Mouse (Mus musculus) forebrain, embryonic 12.5 days (tissue): ENCODE results near the gene Olfr1180. TPM values are rescaled to one million over a fixed set of nuclear protein-coding genes. Genes with fewer than 3 reads are reported as not detected.
"Not testable (repeated sequence)": the region's sequence is repeated elsewhere in the genome, so short reads cannot be mapped to it uniquely, and the experiment has no call there.

Experiments used
- ATAC-seq: fragments of 200-750 bp; cut with Nextera tagmentation; 2 replicates; pipeline ENCODE4 v1.8.0; 2017; ENCODE audit warnings: moderate TSS enrichment; ENCODE audit not compliant: low FRiP score
- H3K27ac ChIP-seq: fragments of 300-500 bp; sonication (generic); 2 replicates; pipeline ENCODE4 v1.5.1; 2016; ENCODE audit warnings: mild to moderate bottlenecking
- H3K27me3 ChIP-seq: fragments of 300-500 bp; sonication (generic); 2 replicates; pipeline ENCODE4 v1.6.1; 2016; ENCODE audit warnings: mild to moderate bottlenecking
- H3K36me3 ChIP-seq: fragments of 300-500 bp; sonication (generic); replicated peaks from 2 replicates; pipeline ENCODE4 v1.6.1; 2016; ENCODE audit warnings: mild to moderate bottlenecking
- H3K4me1 ChIP-seq: fragments of 300-500 bp; sonication (generic); 2 replicates; pipeline ENCODE4 v1.6.1; 2016
- H3K4me2 ChIP-seq: fragments of 300-500 bp; sonication (generic); 2 replicates; pipeline ENCODE4 v1.6.1; 2016; ENCODE audit warnings: mild to moderate bottlenecking, moderate library complexity
- H3K4me3 ChIP-seq: fragments of 300-500 bp; sonication (generic); replicated peaks from 2 replicates; pipeline ENCODE4 v1.5.1; 2016; ENCODE audit warnings: mild to moderate bottlenecking
- H3K9ac ChIP-seq: fragments of 300-500 bp; sonication (generic); 2 replicates; pipeline ENCODE4 v1.6.1; 2016; ENCODE audit warnings: mild to moderate bottlenecking
- H3K9me3 ChIP-seq: fragments of 300-500 bp; sonication (generic); 2 replicates; pipeline ENCODE4 v1.6.1; 2016
- WGBS: fragments of 180-500 bp; shearing (Covaris S2); methylation state at CpG from one replicate; pipeline ENCODE4 v1.1.7; 2016; 5-methylcytosine and 5-hydroxymethylcytosine counted together
- polyA plus RNA-seq: library from polyadenylated mRNA; unstranded; fragments of >200 nt; fragmentation: Nextera tagmentation; extraction: Ambion mirVana; gene quantifications from 2 replicates; pipeline ENCODE4 v1.2.1, GENCODE M21; 2016

The Olfr1180 gene
- not detected in 2 replicates for polyA plus RNA-seq

- Histone ChIP-seq H3K4me1 (no peaks in the 10 kb centered on the region), H3K27me3 (no peaks in the 10 kb centered on the region), H3K9me3 (no peaks in the 10 kb centered on the region), H3K4me3 (no peak within 1 kb of the TSS), H3K27ac (no peak within 1 kb of the TSS), H3K4me2 (no peak within 1 kb of the TSS), H3K36me3 (no peaks in the 10 kb centered on the region), H3K9ac (no peak within 1 kb of the TSS)
- 84% methylated on average over 2 of the region's 2 CpGs for WGBS
- no peak for ATAC-seq
Observed at GRCm38 (mm10) chr2:88419051-88419450, at the start of gene Olfr1180. TSS of gene Olfr1180 (minus strand) at chr2:88419151.

- 100% methylated on average over 1 of the region's 1 CpGs for WGBS
- not testable (repeated sequence) for ATAC-seq
Observed at GRCm38 (mm10) chr2:88454567-88454966, 35.6 kb upstream of the Olfr1180 start, which contains the start of gene Olfr1183. TSS of gene Olfr1183 (plus strand) at chr2:88454867.

GRCm38 (mm10) chr2:88449031-88449430 is 30.1 kb upstream of the Olfr1180 start, which contains the start of gene Gm13757:
TSS of gene Gm13757 (minus strand) at chr2:88449131.
- H3K4me1 ChIP-seq: no peaks in the 10 kb centered on the region
- H3K4me2 ChIP-seq: no peak within 1 kb of the TSS
- H3K27ac ChIP-seq: no peak within 1 kb of the TSS
- ATAC-seq: no peak
- H3K36me3 ChIP-seq: no peaks in the 10 kb centered on the region
- no peak within 1 kb of the TSS for H3K9ac ChIP-seq
- WGBS: 87% methylated on average over 1 of the region's 1 CpGs
- H3K9me3 ChIP-seq: no peaks in the 10 kb centered on the region
- no peak within 1 kb of the TSS for H3K4me3 ChIP-seq
- no peaks in the 10 kb centered on the region for H3K27me3 ChIP-seq

More at GRCm38 (mm10) chr2:88454567-88454966, 35.6 kb upstream of the Olfr1180 start, which contains the start of gene Olfr1183:
- not testable (repeated sequence) for H3K4me3 ChIP-seq, H3K9me3 ChIP-seq, H3K36me3 ChIP-seq, H3K4me1 ChIP-seq, H3K9ac ChIP-seq, H3K27me3 ChIP-seq, H3K27ac ChIP-seq, H3K4me2 ChIP-seq

GRCm38 (mm10) chr2:88426071-88426470 is 7.1 kb upstream of the Olfr1180 start, which contains the start of gene Olfr1181:
TSS of gene Olfr1181 (minus strand) at chr2:88426171.
- 84% methylated on average over 1 of the region's 1 CpGs for WGBS
- Histone ChIP-seq H3K9me3 (no peaks in the 10 kb centered on the region), H3K27ac (no peak within 1 kb of the TSS), H3K4me3 (no peak within 1 kb of the TSS), H3K27me3 (no peaks in the 10 kb centered on the region), H3K4me2 (no peak within 1 kb of the TSS), H3K36me3 (no peaks in the 10 kb centered on the region), H3K9ac (no peak within 1 kb of the TSS), H3K4me1 (no peaks in the 10 kb centered on the region)
- no peak for ATAC-seq

- H3K27me3 ChIP-seq: no peaks in the 10 kb centered on the region
- no peaks in the 10 kb centered on the region for H3K9me3 ChIP-seq
- H3K27ac ChIP-seq: no peak within 1 kb of the TSS
- H3K4me3 ChIP-seq: no peak within 1 kb of the TSS
- ATAC-seq: no peak
- H3K4me2 ChIP-seq: no peak within 1 kb of the TSS
- no peaks in the 10 kb centered on the region for H3K4me1 ChIP-seq
- 88% methylated on average over 3 of the region's 3 CpGs for WGBS
- no peaks in the 10 kb centered on the region for H3K36me3 ChIP-seq
- H3K9ac ChIP-seq: no peak within 1 kb of the TSS
Observed at GRCm38 (mm10) chr2:88406353-88406752, 12.6 kb downstream of the Olfr1180 start, which contains the start of gene Olfr1179. TSS of gene Olfr1179 (minus strand) at chr2:88406453.

GRCm38 (mm10) chr2:88386762-88387161 is 32.2 kb downstream of the Olfr1180 start, which contains the start of gene Olfr1178:
TSS of gene Olfr1178 (plus strand) at chr2:88387062.
- Histone ChIP-seq H3K4me3 (no peak within 1 kb of the TSS), H3K27me3 (no peaks in the 10 kb centered on the region), H3K4me1 (no peaks in the 10 kb centered on the region), H3K9me3 (no peaks in the 10 kb centered on the region), H3K9ac (no peak within 1 kb of the TSS), H3K36me3 (no peaks in the 10 kb centered on the region), H3K4me2 (no peak within 1 kb of the TSS), H3K27ac (no peak within 1 kb of the TSS)
- 86% methylated on average over 1 of the region's 1 CpGs for WGBS
- no peak for ATAC-seq

Other genes starting within 250 kb of the Olfr1180 start
- not detected in 2 replicates for gene Olfr1168, start 237.3 kb downstream of the Olfr1180 start, polyA plus RNA-seq
- gene Olfr1170, start 190.8 kb downstream of the Olfr1180 start, polyA plus RNA-seq: not detected in 2 replicates
- not detected in 2 replicates for gene Olfr1173, start 139.3 kb downstream of the Olfr1180 start, polyA plus RNA-seq
- gene Olfr1174-ps, start 104.0 kb downstream of the Olfr1180 start, polyA plus RNA-seq: not detected in 2 replicates
- gene Olfr1175-ps, start 91.9 kb downstream of the Olfr1180 start, polyA plus RNA-seq: not detected in 2 replicates
- gene Olfr1176, start 82.4 kb downstream of the Olfr1180 start, polyA plus RNA-seq: not detected in 2 replicates
- gene Olfr1177-ps, start 72.7 kb downstream of the Olfr1180 start, polyA plus RNA-seq: not detected in 2 replicates
- gene Olfr1178, start 32.1 kb downstream of the Olfr1180 start, polyA plus RNA-seq: not detected in 2 replicates
- gene Olfr1179, start 12.7 kb downstream of the Olfr1180 start, polyA plus RNA-seq: not detected in 2 replicates
- not detected in 2 replicates for gene Olfr1181, start 7.0 kb upstream of the Olfr1180 start, polyA plus RNA-seq
- gene Gm13757, start 30.0 kb upstream of the Olfr1180 start, polyA plus RNA-seq: not detected in 2 replicates
- not detected in 2 replicates for gene Olfr1183, start 35.7 kb upstream of the Olfr1180 start, polyA plus RNA-seq
- not detected in 2 replicates for gene Olfr1184, start 64.4 kb upstream of the Olfr1180 start, polyA plus RNA-seq
- not detected in 2 replicates for gene Olfr1185-ps1, start 74.2 kb upstream of the Olfr1180 start, polyA plus RNA-seq
- gene Olfr1186, start 99.4 kb upstream of the Olfr1180 start, polyA plus RNA-seq: not detected in 2 replicates
- gene Olfr1188, start 137.8 kb upstream of the Olfr1180 start, polyA plus RNA-seq: not detected in 2 replicates
- gene Olfr1189, start 167.3 kb upstream of the Olfr1180 start, polyA plus RNA-seq: not detected in 2 replicates
- not detected in 2 replicates for gene Olfr1191-ps1, start 221.4 kb upstream of the Olfr1180 start, polyA plus RNA-seq
- not detected in 2 replicates for gene Olfr1192-ps1, start 229.4 kb upstream of the Olfr1180 start, polyA plus RNA-seq